Mouse (Mus musculus) bone marrow, adult 2 months (tissue): ENCODE data around the gene Wdr73.

Experiments
- CTCF ChIP-seq: fragments of 200-500 bp; IDR thresholded peaks from 2 replicates; pipeline ENCODE4 v1.5.1; 2011; ENCODE audit warnings: low read length, control low read depth; ENCODE audit not compliant: control insufficient read depth, insufficient read depth
- POLR2A ChIP-seq: fragments of 200-500 bp; IDR thresholded peaks from 2 replicates; pipeline ENCODE4 v1.6.1; 2011; ENCODE audit warnings: low read depth, mild to moderate bottlenecking, control low read depth, low read length, borderline replicate concordance; ENCODE audit not compliant: control insufficient read depth

DNA sequence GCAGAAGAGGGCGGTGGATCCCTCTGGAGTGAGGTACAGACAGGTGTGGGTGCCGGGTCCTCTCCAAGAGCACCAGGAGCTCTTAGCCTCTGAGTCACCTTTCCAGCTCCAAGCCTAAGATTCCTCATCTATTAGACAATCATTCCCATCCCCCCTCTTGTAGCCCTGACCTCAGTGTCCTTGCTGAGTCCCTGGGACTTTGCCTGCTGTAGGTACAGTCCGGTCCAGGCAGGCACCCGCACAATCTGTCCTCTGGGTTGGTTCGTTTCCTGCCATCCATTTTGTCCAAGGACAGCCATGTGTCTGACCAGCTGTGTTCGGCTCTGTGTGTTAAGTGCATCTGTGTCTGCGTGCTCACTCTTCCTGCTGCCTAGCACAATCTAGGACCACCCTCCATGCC, 12.5 kb downstream of the Wdr73 start:
- TF ChIP-seq CTCF (no peak), POLR2A (no peak)
